Comparison of ENCODE assay signal across 8 mouse cellular contexts in the genomic region with DNA sequence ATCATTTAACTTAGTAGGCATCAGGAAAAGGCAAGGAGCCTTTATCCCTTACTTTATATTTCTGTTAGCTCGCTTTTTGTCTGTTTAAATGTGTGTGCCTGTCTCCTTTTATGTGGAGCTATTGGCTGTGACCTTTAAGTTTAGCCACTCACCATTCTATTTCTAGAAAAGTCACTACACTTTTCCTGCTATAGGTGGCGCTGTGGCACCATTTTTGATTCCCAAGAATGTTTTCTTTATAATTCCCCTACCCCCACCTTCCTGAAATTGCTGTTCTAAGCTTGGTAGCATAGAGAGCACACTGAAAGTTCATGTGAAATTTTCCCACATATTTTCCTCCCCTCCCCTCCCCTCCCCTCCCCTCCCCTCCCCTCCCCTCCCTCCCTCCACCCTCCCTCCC. TPM values are rescaled to one million over a fixed set of nuclear protein-coding genes. Genes with fewer than 3 reads are reported as not detected.
DNase-seq lines count a peak whose midpoint lies in the region; ATAC-seq lines count a peak whose summit lies in the region.

No protein-coding gene starts in this region.

- DNase-seq in hindbrain, embryonic 10.5 days (ENCODE audit: low spot score), result peak; percentile 44
- peak; percentile 42 for DNase-seq in A20 (ENCODE audit: low read depth, low spot score)
- DNase-seq in T-cell, adult 2 months (ENCODE audit: low spot score), result peak; percentile 16
- DNase-seq in embryo, embryonic 11.5 days (ENCODE audit: low read depth, low spot score), result peak; percentile 59
- DNase-seq in kidney, adult 8-10 months, result peak; percentile 22 to 56
- DNase-seq in lung, postnatal 14 days, result peak; percentile 79
- no peak for DNase-seq in urinary bladder, adult 2 months (ENCODE audit: low spot score)

- no peaks in the 10 kb centered on the region for H3K9me3 ChIP-seq in hindbrain, embryonic 10.5 days
- no peaks in the 10 kb centered on the region for H3K9me3 ChIP-seq in hindbrain, embryonic 12.5 days (replicated peaks)

- no peak overlapping the region for H3K4me3 ChIP-seq in hindbrain, embryonic 10.5 days
- no peak overlapping the region for H3K4me3 ChIP-seq in hindbrain, embryonic 12.5 days

- WGBS in hindbrain, embryonic 10.5 days, result 19% methylated on average over 2 of the region's 2 CpGs
- 15% methylated on average over 2 of the region's 2 CpGs for WGBS in hindbrain, embryonic 12.5 days

- no peak overlapping the region for H3K4me2 ChIP-seq in hindbrain, embryonic 12.5 days (replicated peaks)

- no peak overlapping the region for H3K27ac ChIP-seq in hindbrain, embryonic 10.5 days
- no peak overlapping the region for H3K27ac ChIP-seq in hindbrain, embryonic 12.5 days

- H3K27me3 ChIP-seq in hindbrain, embryonic 10.5 days (ENCODE audit: insufficient read depth, poor library complexity, severe bottlenecking), result no peaks in the 10 kb centered on the region
- H3K27me3 ChIP-seq in hindbrain, embryonic 12.5 days, result no peaks in the 10 kb centered on the region

- no peak for ATAC-seq in hindbrain, embryonic 12.5 days (ENCODE audit: low FRiP score)

- no peak overlapping the region for H3K9ac ChIP-seq in hindbrain, embryonic 12.5 days

- H3K4me1 ChIP-seq in hindbrain, embryonic 10.5 days (replicated peaks), result no peaks in the 10 kb centered on the region
- no peaks in the 10 kb centered on the region for H3K4me1 ChIP-seq in hindbrain, embryonic 12.5 days

- H3K36me3 ChIP-seq in hindbrain, embryonic 10.5 days, result peaks cover 83% of the 10 kb centered on the region
- peaks cover 27% of the 10 kb centered on the region for H3K36me3 ChIP-seq in hindbrain, embryonic 12.5 days

RNA-seq across cellular contexts. Expression of a gene that starts 22.3 kb away (rescaled TPM):
- polyA plus RNA-seq in hindbrain, embryonic 10.5 days (2016; fragmentation: Nextera tagmentation; extraction: Ambion mirVana), result 19.7 and 19.8 TPM in 2 replicates
- polyA plus RNA-seq in hindbrain, embryonic 12.5 days (2016; fragmentation: Nextera tagmentation; extraction: Ambion mirVana), result 20.9 and 21.5 TPM in 2 replicates
- 24.4 and 32.4 TPM in 2 replicates for polyA plus RNA-seq in urinary bladder, adult 2 months (2012; rRNA removed)
